Mouse (Mus musculus) granulocyte monocyte progenitor cell, adult 5-6 weeks (primary cell): Measurements from ENCODE around the gene Mcat. TPM values are rescaled to one million over a fixed set of nuclear protein-coding genes. Genes with fewer than 3 reads are reported as not detected.
"Not testable (repeated sequence)": the region's sequence is repeated elsewhere in the genome, so short reads cannot be mapped to it uniquely, and the experiment has no call there.

Source experiments
- ATAC-seq: replicated peaks from 2 replicates; pipeline ENCODE4 v1.8.0; 2016; ENCODE audit warnings: mild to moderate bottlenecking, moderate TSS enrichment, inconsistent platforms; ENCODE audit not compliant: poor library complexity, severe bottlenecking
- total RNA-seq, 2 experiments: library from RNA; stranded (forward) in 1 of 2; stranded (reverse) in 1 of 2; fragments of 200-712, 200-1000 nt in 1 of 2; fragments of >200 nt in 1 of 2; fragmentation: Nextera tagmentation in 1 of 2; gene quantifications; 2 replicates each; pipeline ENCODE4 v1.2.3; 2014 to 2017

Mcat gene
- total RNA-seq, 2 experiments from 2014 or later: 10.8 to 21.1 TPM

DNA sequence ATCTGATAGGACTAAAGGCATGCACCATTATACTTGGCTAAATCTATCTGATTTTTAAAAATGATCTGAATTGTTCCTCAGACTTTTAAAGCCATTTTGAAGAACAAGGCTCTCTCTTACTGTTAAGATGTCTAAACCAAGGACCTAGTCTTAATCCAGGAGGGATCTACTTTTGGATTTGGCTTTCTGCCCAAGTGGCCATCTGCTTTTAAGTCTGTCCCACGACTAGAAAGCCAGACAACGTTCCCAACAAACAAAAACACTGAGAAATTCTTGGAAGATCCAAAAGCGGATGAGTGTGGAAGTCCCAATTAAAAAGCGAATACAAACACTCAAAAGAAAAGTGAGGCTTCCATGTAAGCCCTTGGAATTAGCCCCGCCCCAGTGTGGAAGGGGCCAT is 48.6 kb downstream of the Mcat start:
- ATAC-seq: no peak

DNA sequence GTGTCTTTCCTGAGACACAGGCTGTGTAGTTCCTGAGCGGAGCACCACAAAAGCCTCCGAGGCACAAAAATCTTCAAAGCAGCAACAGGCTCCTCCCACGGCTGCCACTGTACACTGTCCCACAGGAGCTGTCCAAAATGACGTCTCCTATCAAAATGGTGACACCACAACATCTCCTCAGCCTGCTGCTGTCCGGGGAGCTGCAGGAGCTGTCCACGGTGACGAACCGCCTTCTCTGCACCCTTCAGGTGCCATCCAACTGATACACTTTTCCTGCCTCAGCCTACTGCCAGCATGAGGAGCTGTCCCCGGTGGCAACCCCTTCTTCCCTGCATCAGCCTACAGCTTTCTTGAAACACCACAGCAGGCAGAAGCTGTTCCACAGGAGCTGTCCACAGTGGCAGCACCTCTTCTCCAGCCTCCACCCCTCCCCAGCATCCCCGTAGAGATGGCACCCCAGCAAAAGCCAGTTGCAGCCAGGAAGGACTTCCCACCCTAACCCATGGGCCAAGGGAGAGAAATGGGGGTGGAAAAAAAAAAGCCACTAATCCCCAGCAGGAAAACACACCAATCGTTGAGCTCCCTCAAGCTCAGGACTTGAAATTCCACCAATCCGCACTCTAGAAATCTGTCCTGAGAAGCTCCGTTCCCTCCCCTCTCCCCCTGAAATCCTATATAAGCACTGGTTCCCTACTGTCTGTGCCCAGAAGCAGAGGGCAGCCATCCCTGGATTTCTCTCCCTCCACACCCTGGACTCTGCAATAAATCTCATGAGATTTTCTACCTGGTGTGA is 50.9 kb downstream of the Mcat start:
- no peak for ATAC-seq

DNA sequence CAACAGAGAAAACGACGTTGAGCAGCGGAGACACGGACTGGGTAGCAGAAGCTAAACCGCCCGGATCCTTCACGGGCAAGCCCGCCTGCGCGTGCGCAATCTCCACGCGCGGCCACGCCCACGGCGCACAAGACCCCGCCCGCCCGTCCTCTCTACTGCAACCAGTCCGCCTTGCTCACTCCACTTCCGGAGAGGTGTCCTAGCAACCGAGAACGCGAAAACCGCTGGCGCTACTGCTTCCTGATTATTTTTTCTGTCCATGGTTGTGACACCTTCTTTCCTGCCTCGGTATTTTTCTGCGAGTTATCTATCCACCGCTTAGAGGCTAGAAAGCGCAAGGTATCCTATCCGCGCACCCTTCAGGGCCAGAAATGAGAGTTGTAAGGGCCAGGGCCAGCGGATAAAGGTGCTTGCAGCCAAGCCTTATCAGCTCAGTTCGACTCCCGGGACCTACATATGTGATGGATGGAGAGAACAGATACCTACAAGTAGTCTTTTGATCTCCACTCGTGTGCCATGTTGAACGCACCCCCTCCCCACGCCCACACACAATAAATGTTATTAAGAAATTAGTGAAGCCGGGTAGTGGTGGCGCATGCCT is 52.7 kb downstream of the Mcat start, which contains the start of gene Ttll1:
Ttll1 (minus strand) TSS at position 89 of the 601 bp plus-strand sequence.
- peak; percentile 98 for ATAC-seq

DNA sequence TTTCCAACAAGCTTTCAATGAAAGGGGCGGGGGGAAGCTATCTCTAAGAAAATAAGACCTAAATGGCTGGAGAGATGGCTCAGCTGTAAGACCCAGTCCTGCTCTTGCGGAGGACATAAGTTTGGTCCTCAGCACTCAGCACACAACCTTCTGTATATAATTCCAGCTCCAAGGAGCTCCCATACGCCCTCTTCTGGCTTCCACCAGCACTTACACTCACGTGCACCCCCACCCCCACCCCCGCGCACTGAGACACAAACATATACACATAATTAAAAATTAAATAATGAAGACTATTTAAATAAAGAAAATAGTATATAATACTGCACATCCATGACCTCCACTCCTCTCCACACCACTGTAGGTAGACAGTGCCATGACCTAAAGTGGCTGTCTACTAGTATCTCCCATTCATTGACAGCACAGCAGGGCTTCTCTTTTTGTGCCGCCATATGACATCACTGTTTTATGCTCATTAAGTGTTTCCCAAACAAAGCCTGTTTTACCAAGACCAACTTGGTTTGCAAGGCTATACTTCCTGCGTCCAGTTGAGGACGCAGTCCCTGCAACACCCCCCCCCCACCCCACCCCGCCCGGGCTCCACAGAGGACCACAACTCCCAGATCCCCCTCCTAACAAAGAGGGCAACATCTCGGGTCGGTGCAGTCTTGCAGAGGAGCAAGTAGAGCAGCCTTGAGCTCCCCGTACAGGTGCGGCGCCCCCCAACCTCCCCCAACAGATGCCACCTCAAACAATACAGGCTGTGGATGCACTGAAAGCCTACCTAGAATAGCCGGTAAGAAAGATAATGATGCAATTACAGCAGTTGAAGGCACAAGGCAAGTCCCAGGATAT is 53.4 kb downstream of the Mcat start:
- 0 out of 2 replicates have a peak, but pooled peaks have one; percentile 5 for ATAC-seq

DNA sequence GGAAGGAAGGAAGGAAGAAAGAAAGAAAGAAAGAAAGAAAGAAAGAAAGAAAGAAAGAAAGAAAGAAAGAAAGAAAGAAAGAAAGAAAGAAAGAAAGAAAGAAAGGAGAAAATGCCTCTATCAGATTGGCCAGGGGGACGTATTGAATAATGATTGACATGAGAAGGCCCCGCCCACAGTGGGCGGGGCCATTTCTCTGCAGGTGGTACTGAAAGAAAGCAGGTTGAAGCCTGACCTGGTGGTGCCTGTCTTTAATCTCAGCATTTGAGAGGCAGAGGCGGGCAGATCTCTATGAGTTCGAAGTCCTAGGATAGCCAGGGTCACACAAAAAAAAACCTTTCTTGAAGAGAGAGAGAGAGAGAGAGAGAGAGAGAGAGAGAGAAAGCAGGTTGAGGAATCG is 62.1 kb downstream of the Mcat start:
- ATAC-seq: not testable (repeated sequence)

DNA sequence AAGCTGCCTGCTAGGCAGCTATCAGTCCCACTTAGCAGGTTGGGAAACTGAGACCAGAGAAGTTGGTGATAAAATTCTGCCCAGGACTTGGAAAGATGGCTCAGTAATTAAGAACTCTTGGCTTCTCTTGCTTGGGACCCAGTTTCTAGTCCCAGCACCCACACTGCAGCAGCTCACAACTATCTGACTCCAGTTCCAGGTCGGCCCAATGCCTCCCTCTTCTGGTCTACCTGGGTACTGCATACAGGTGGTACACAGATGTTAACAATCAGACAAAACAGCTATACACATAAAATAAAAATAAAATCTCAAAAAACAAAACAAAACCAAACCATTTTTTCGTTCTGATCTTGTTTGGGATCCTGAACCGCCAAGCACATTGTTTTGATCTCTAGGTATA is 63.2 kb downstream of the Mcat start:
- ATAC-seq: peak; percentile 61

DNA sequence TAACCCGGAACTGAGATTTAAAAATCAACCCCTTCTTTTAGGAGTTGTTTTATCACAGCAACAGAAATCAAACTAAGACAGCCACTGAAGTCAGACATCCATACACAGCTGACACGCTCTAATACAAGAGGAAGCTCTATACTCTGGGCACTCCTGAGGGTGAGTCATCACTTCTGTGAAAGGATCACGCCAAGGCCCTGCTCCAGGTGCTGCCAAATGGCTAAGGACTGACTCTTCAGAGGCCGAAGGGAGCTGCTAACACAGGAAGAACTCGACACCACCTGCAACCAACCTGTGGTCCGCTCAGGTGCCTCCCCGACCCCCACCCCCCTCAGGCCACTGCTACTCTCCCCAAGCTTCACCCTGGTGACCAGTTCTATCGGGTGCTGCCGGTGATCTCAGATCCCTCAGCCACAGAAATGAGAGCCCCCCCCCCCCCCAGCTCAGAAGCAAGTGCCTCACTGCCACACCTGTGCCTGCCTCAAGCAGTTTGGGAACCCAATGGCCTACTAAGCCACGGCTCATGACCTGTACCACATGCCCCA is 64.3 kb downstream of the Mcat start:
- no peak for ATAC-seq

DNA sequence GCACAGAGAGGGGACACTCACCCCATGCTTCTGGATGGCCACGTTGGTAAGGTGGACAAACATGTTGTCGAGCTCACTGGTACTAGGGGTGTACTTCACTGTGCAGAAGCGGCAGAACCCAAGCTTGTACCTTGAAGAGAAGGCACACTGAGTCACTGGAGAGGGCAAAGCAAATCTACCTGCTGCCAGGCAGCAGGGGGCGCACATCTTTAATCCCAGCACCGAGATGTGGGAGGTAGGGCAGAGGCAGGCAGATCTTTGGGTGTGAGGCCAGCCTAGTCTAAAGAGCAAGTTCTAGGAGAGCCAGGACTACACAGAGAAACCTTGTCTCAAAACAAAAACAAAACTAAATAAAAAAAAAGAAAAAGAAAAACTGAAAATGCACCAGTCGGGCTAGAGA is 66.3 kb downstream of the Mcat start:
- ATAC-seq: no peak

Other genes with a start within 250 kb of the Mcat start
- 14.9 and 27.9 TPM in 2 replicates for gene Arfgap3, start 213.5 kb downstream of the Mcat start, total RNA-seq (2014; fragmentation: Nextera tagmentation)
- 26.0 and 26.6 TPM in 2 replicates for gene Arfgap3, start 213.5 kb downstream of the Mcat start, total RNA-seq (2017)
- gene Pacsin2, start 99.2 kb downstream of the Mcat start, total RNA-seq (2014; fragmentation: Nextera tagmentation): 43.3 and 56.8 TPM in 2 replicates
- gene Pacsin2, start 99.2 kb downstream of the Mcat start, total RNA-seq (2017): 65.2 and 91.1 TPM in 2 replicates
- 5.3 and 9.0 TPM in 2 replicates for gene Ttll1, start 52.9 kb downstream of the Mcat start, total RNA-seq (2014; fragmentation: Nextera tagmentation)
- gene Ttll1, start 52.9 kb downstream of the Mcat start, total RNA-seq (2017): 2.8 and 4.6 TPM in 2 replicates
- not detected in 2 replicates for gene Bik, start 36.9 kb downstream of the Mcat start, total RNA-seq (2014; fragmentation: Nextera tagmentation)
- not detected in 2 replicates for gene Bik, start 36.9 kb downstream of the Mcat start, total RNA-seq (2017)
- gene Tspo, start 195 bp downstream of the Mcat start, total RNA-seq (2014; fragmentation: Nextera tagmentation): 204 and 312 TPM in 2 replicates
- gene Tspo, start 195 bp downstream of the Mcat start, total RNA-seq (2017): 119 and 155 TPM in 2 replicates
- 15.1 and 23.6 TPM in 2 replicates for gene Ttll12, start 31.4 kb upstream of the Mcat start, total RNA-seq (2014; fragmentation: Nextera tagmentation)
- 9.7 and 10.1 TPM in 2 replicates for gene Ttll12, start 31.4 kb upstream of the Mcat start, total RNA-seq (2017)
- gene Scube1, start 161.2 kb upstream of the Mcat start, total RNA-seq (2014; fragmentation: Nextera tagmentation): not detected in 2 replicates
- gene Scube1, start 161.2 kb upstream of the Mcat start, total RNA-seq (2017): not detected in 2 replicates
- not detected in 2 replicates for gene Mpped1, start 215.7 kb upstream of the Mcat start, total RNA-seq (2014; fragmentation: Nextera tagmentation)
- not detected in 2 replicates for gene Mpped1, start 215.7 kb upstream of the Mcat start, total RNA-seq (2017)